Mouse (Mus musculus): Measurements from ENCODE around the gene Timm50. TPM values are rescaled to one million over a fixed set of nuclear protein-coding genes. Genes with fewer than 3 reads are reported as not detected.

Timm50 gene
- polyA plus RNA-seq, 1 experiment from 2014 or later = 189 TPM

Other genes starting within 250 kb of the Timm50 start
- gene Fcgbp, start 240.8 kb downstream of the Timm50 start, polyA plus RNA-seq (2016; fragmentation: Nextera tagmentation; extraction: Ambion mirVana) = 0.20 and 0.26 TPM in 2 replicates
- 0.12 and 0.17 TPM in 2 replicates for gene 9530053A07Rik, start 182.6 kb downstream of the Timm50 start, polyA plus RNA-seq (2016; fragmentation: Nextera tagmentation; extraction: Ambion mirVana)
- gene Fbl, start 142.4 kb downstream of the Timm50 start, polyA plus RNA-seq (2016; fragmentation: Nextera tagmentation; extraction: Ambion mirVana) = 147 and 151 TPM in 2 replicates
- gene Dyrk1b, start 132.6 kb downstream of the Timm50 start, polyA plus RNA-seq (2016; fragmentation: Nextera tagmentation; extraction: Ambion mirVana) = 16.9 and 17.4 TPM in 2 replicates
- 3.8 and 7.1 TPM in 2 replicates for gene Eid2, start 44.2 kb downstream of the Timm50 start, polyA plus RNA-seq (2016; fragmentation: Nextera tagmentation; extraction: Ambion mirVana)
- 24.1 and 27.8 TPM in 2 replicates for gene Eid2b, start 34.3 kb downstream of the Timm50 start, polyA plus RNA-seq (2016; fragmentation: Nextera tagmentation; extraction: Ambion mirVana)
- gene Selenov, start 20.9 kb downstream of the Timm50 start, polyA plus RNA-seq (2016; fragmentation: Nextera tagmentation; extraction: Ambion mirVana) = 0.41 and 0.94 TPM in 2 replicates
- 42.9 and 43.5 TPM in 2 replicates for gene Dll3, start 9.8 kb downstream of the Timm50 start, polyA plus RNA-seq (2016; fragmentation: Nextera tagmentation; extraction: Ambion mirVana)
- gene Supt5, start 26.7 kb upstream of the Timm50 start, polyA plus RNA-seq (2016; fragmentation: Nextera tagmentation; extraction: Ambion mirVana) = 106 and 117 TPM in 2 replicates
- gene Rps16, start 38.6 kb upstream of the Timm50 start, polyA plus RNA-seq (2016; fragmentation: Nextera tagmentation; extraction: Ambion mirVana) = 594 and 628 TPM in 2 replicates
- 67.0 and 69.7 TPM in 2 replicates for gene Plekhg2, start 60.5 kb upstream of the Timm50 start, polyA plus RNA-seq (2016; fragmentation: Nextera tagmentation; extraction: Ambion mirVana)
- gene Zfp36, start 68.2 kb upstream of the Timm50 start, polyA plus RNA-seq (2016; fragmentation: Nextera tagmentation; extraction: Ambion mirVana) = 5.1 and 5.5 TPM in 2 replicates
- 43.1 and 43.6 TPM in 2 replicates for gene Med29, start 80.6 kb upstream of the Timm50 start, polyA plus RNA-seq (2016; fragmentation: Nextera tagmentation; extraction: Ambion mirVana)
- gene Paf1, start 80.9 kb upstream of the Timm50 start, polyA plus RNA-seq (2016; fragmentation: Nextera tagmentation; extraction: Ambion mirVana) = 84.6 and 86.2 TPM in 2 replicates
- gene Gmfg, start 125.4 kb upstream of the Timm50 start, polyA plus RNA-seq (2016; fragmentation: Nextera tagmentation; extraction: Ambion mirVana) = 3.4 and 4.5 TPM in 2 replicates
- 6.7 and 8.8 TPM in 2 replicates for gene Lrfn1, start 139.9 kb upstream of the Timm50 start, polyA plus RNA-seq (2016; fragmentation: Nextera tagmentation; extraction: Ambion mirVana)
- gene Ifnl2, start 198.4 kb upstream of the Timm50 start, polyA plus RNA-seq (2016; fragmentation: Nextera tagmentation; extraction: Ambion mirVana) = not detected in 2 replicates
- not detected in 2 replicates for gene Ifnl3, start 210.8 kb upstream of the Timm50 start, polyA plus RNA-seq (2016; fragmentation: Nextera tagmentation; extraction: Ambion mirVana)
- not detected in 2 replicates for gene Sycn, start 228.8 kb upstream of the Timm50 start, polyA plus RNA-seq (2016; fragmentation: Nextera tagmentation; extraction: Ambion mirVana)
- gene Nccrp1, start 235.2 kb upstream of the Timm50 start, polyA plus RNA-seq (2016; fragmentation: Nextera tagmentation; extraction: Ambion mirVana) = not detected in 2 replicates